Mouse (Mus musculus): ENCODE results near the gene Olfr1348. TPM values are rescaled to one million over a fixed set of nuclear protein-coding genes. Genes with fewer than 3 reads are reported as not detected.
"Not testable (repeated sequence)": the region's sequence is repeated elsewhere in the genome, so short reads cannot be mapped to it uniquely, and the experiment has no call there.

Olfr1348 gene
- not detected in 2 replicates for polyA plus RNA-seq (2015; fragmentation: Nextera tagmentation; extraction: Ambion mirVana)

- no peaks in the 10 kb centered on the region for H3K27me3 ChIP-seq
- WGBS = 96% methylated on average over 1 of the region's 1 CpGs
- no peak for ATAC-seq (replicated peaks)
- no peak within 1 kb of the TSS for H3K27ac ChIP-seq (replicated peaks)
- H3K9ac ChIP-seq (replicated peaks) = no peak within 1 kb of the TSS
- no peak within 1 kb of the TSS for H3K4me2 ChIP-seq (replicated peaks)
- no peaks in the 10 kb centered on the region for H3K4me1 ChIP-seq
- H3K4me3 ChIP-seq = no peak within 1 kb of the TSS
- no peaks in the 10 kb centered on the region for H3K36me3 ChIP-seq
- H3K9me3 ChIP-seq = no peaks in the 10 kb centered on the region
Observed at GRCm38 (mm10) chr7:6508648-6509047, at the start of gene Olfr1348. TSS of gene Olfr1348 (minus strand) at chr7:6508748.

GRCm38 (mm10) chr7:6526141-6526540 lies 17.6 kb upstream of the Olfr1348 start:
- Histone ChIP-seq H3K27me3 (no peaks in the 10 kb centered on the region), H3K9ac (replicated peaks) (no peak overlapping the region), H3K4me1 (no peaks in the 10 kb centered on the region), H3K9me3 (peaks cover 5% of the 10 kb centered on the region), H3K4me2 (replicated peaks) (no peak overlapping the region), H3K27ac (replicated peaks) (no peak overlapping the region), H3K4me3 (no peak overlapping the region), H3K36me3 (no peaks in the 10 kb centered on the region)
- WGBS = 69% methylated on average over 5 of the region's 5 CpGs
- no peak for ATAC-seq (replicated peaks)

DNA sequence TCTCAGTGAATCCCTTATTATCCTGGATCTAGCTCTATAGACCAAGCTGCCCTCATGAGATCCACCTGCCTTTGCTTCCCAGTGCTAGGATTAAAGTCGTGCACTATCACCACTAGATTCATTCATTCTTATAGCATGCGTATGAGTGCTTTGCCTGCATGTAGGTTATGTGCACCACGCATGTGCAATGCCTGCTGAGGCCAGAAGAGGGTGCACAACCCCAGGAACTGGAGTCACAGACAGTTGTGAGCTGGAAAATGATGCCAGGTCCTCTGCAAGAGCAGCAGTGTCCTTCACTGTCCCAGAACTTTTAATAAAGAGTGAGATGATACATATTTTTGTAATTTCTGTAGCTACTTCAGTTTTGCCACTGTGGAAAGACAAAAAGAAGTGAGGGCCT lies 16.5 kb upstream of the Olfr1348 start:
- ATAC-seq (replicated peaks) = no peak
- Histone ChIP-seq H3K27me3 (no peaks in the 10 kb centered on the region), H3K9me3 (peaks cover 5% of the 10 kb centered on the region), H3K4me2 (replicated peaks) (no peak overlapping the region), H3K4me3 (no peak overlapping the region), H3K27ac (replicated peaks) (no peak overlapping the region), H3K4me1 (no peaks in the 10 kb centered on the region), H3K9ac (replicated peaks) (no peak overlapping the region), H3K36me3 (no peaks in the 10 kb centered on the region)
- 61% methylated on average over 3 of the region's 3 CpGs for WGBS

- 86% methylated on average over 5 of the region's 5 CpGs for WGBS
- no peak within 1 kb of the TSS for H3K9ac ChIP-seq (replicated peaks)
- H3K27ac ChIP-seq (replicated peaks) = no peak within 1 kb of the TSS
- ATAC-seq (replicated peaks) = no peak
- peaks cover 9% of the 10 kb centered on the region; the same call in 1 of the 2 replicates for H3K9me3 ChIP-seq
- H3K27me3 ChIP-seq = no peaks in the 10 kb centered on the region
- H3K4me1 ChIP-seq = no peaks in the 10 kb centered on the region
- H3K4me2 ChIP-seq (replicated peaks) = no peak within 1 kb of the TSS
- no peaks in the 10 kb centered on the region for H3K36me3 ChIP-seq
- no peak within 1 kb of the TSS for H3K4me3 ChIP-seq
Observed at GRCm38 (mm10) chr7:6522850-6523249, 14.3 kb upstream of the Olfr1348 start, which contains the start of gene Olfr1349. TSS of gene Olfr1349 (minus strand) at chr7:6522950.

GRCm38 (mm10) chr7:6521666-6522065 lies 13.1 kb upstream of the Olfr1348 start:
- 34% methylated on average over 1 of the region's 1 CpGs for WGBS
- no peaks in the 10 kb centered on the region for H3K36me3 ChIP-seq
- H3K4me1 ChIP-seq = no peaks in the 10 kb centered on the region

GRCm38 (mm10) chr7:6499655-6500054 lies 8.9 kb downstream of the Olfr1348 start, which contains the start of gene Olfr1347:
TSS of gene Olfr1347 (minus strand) at chr7:6499755.
- ATAC-seq (replicated peaks) = no peak
- 53% methylated on average over 1 of the region's 1 CpGs for WGBS
- H3K4me3 ChIP-seq = no peak within 1 kb of the TSS
- no peak within 1 kb of the TSS for H3K9ac ChIP-seq (replicated peaks)
- H3K36me3 ChIP-seq = no peaks in the 10 kb centered on the region
- H3K27me3 ChIP-seq = no peaks in the 10 kb centered on the region
- no peak within 1 kb of the TSS for H3K4me2 ChIP-seq (replicated peaks)
- H3K27ac ChIP-seq (replicated peaks) = no peak within 1 kb of the TSS
- H3K9me3 ChIP-seq = 0 out of 2 replicates have a peak, but pooled peaks cover 4% of the 10 kb centered on the region
- H3K4me1 ChIP-seq = no peaks in the 10 kb centered on the region

More at GRCm38 (mm10) chr7:6521666-6522065, 13.1 kb upstream of the Olfr1348 start:
- Histone ChIP-seq H3K27me3 (no peaks in the 10 kb centered on the region), H3K4me2 (replicated peaks) (no peak overlapping the region), H3K4me3 (no peak overlapping the region), H3K27ac (replicated peaks) (no peak overlapping the region), H3K9ac (replicated peaks) (no peak overlapping the region), H3K9me3 (peaks cover 9% of the 10 kb centered on the region; the same call in 1 of the 2 replicates)
- ATAC-seq (replicated peaks) = no peak

DNA sequence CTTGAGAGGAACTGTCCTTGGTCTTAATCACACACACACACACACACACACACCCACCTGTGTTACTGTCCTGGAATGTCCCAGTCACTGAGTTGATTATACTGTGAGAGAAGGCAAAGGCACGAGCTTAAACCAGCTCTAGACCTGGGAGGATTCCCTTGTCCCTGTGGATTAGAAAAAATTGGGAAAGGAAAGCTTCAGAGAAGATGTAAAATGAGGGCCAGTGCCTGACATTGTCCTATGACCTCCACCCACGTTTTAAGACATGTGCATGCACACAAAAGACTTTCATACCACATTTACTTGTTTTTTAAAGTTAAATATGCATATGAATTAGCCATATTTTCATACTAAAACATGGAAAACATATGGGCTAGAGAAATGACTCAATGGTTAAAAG lies 21.7 kb downstream of the Olfr1348 start, which contains the start of gene Olfr5:
Gene Olfr5 (minus strand): TSS at position 101 of the 400 bp plus-strand sequence.
- H3K9me3 ChIP-seq = 0 out of 2 replicates have a peak, but pooled peaks cover 3% of the 10 kb centered on the region
- H3K27me3 ChIP-seq = no peaks in the 10 kb centered on the region
- H3K4me1 ChIP-seq = no peaks in the 10 kb centered on the region
- ATAC-seq (replicated peaks) = no peak
- no peaks in the 10 kb centered on the region for H3K36me3 ChIP-seq
- 19% methylated on average over 2 of the region's 2 CpGs for WGBS
- H3K27ac ChIP-seq (replicated peaks) = no peak within 1 kb of the TSS
- no peak within 1 kb of the TSS for H3K9ac ChIP-seq (replicated peaks)
- no peak within 1 kb of the TSS for H3K4me3 ChIP-seq
- H3K4me2 ChIP-seq (replicated peaks) = no peak within 1 kb of the TSS

GRCm38 (mm10) chr7:6477633-6478032 lies 30.9 kb downstream of the Olfr1348 start:
- H3K27ac ChIP-seq (replicated peaks); H3K27me3 ChIP-seq; H3K9ac ChIP-seq (replicated peaks); H3K36me3 ChIP-seq; H3K9me3 ChIP-seq; H3K4me3 ChIP-seq; ATAC-seq (replicated peaks); H3K4me2 ChIP-seq (replicated peaks); H3K4me1 ChIP-seq: not testable (repeated sequence)
- WGBS = 83% methylated on average over 2 of the region's 2 CpGs

DNA sequence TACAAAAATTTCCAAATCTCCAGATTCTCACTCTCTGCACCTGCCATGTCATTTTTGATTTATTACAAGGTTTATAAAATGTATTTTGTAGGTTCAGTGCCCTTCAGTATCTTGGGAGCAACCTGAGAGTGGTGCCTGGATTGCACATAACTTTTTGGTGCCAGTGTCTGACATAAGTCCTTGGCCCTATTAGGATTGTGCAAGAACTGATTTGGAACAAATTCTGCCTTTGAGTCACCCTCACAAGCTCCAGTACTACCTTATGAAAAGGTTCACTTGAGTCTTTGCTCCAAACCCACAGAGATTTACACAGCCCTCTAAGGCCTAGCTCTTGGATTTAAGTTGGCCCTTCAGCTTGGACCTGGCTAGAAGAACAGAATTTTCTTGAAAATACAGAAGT lies 41.6 kb downstream of the Olfr1348 start, which contains the start of gene Olfr1346:
Gene Olfr1346 (plus strand): TSS at position 151 of the 400 bp plus-strand sequence.
- H3K27me3 ChIP-seq = no peaks in the 10 kb centered on the region
- no peak within 1 kb of the TSS for H3K27ac ChIP-seq (replicated peaks)
- no peaks in the 10 kb centered on the region for H3K4me1 ChIP-seq
- no peak within 1 kb of the TSS for H3K9ac ChIP-seq (replicated peaks)
- no peaks in the 10 kb centered on the region for H3K9me3 ChIP-seq
- H3K4me2 ChIP-seq (replicated peaks) = no peak within 1 kb of the TSS
- H3K36me3 ChIP-seq = no peaks in the 10 kb centered on the region
- H3K4me3 ChIP-seq = no peak within 1 kb of the TSS
- ATAC-seq (replicated peaks) = no peak

- H3K27ac ChIP-seq (replicated peaks) = no peak overlapping the region
- H3K4me2 ChIP-seq (replicated peaks) = no peak overlapping the region
- H3K4me1 ChIP-seq = no peaks in the 10 kb centered on the region
- no peaks in the 10 kb centered on the region for H3K27me3 ChIP-seq
- no peak overlapping the region for H3K4me3 ChIP-seq
- WGBS = 42% methylated on average over 3 of the region's 3 CpGs
- ATAC-seq (replicated peaks) = no peak
- H3K9ac ChIP-seq (replicated peaks) = no peak overlapping the region
- no peaks in the 10 kb centered on the region for H3K36me3 ChIP-seq
- no peaks in the 10 kb centered on the region for H3K9me3 ChIP-seq
Observed at GRCm38 (mm10) chr7:6456399-6456798, 52.1 kb downstream of the Olfr1348 start.

- Histone ChIP-seq H3K4me3 (no peak within 1 kb of the TSS), H3K27ac (replicated peaks) (no peak within 1 kb of the TSS), H3K27me3 (no peaks in the 10 kb centered on the region), H3K36me3 (no peaks in the 10 kb centered on the region), H3K9ac (replicated peaks) (no peak within 1 kb of the TSS), H3K4me1 (no peaks in the 10 kb centered on the region), H3K4me2 (replicated peaks) (no peak within 1 kb of the TSS), H3K9me3 (no peaks in the 10 kb centered on the region)
- ATAC-seq (replicated peaks) = no peak
Observed at GRCm38 (mm10) chr7:6455868-6456267, 52.7 kb downstream of the Olfr1348 start, which contains the start of gene Olfr1336. TSS of gene Olfr1336 (plus strand) at chr7:6456168.
